Mouse (Mus musculus) induced T-regulatory cell, adult 2 months (primary cell): Measurements from ENCODE around the gene Trp73.

Experiments
- DNase-seq: peaks from one replicate; pipeline ENCODE4 v3.0.0-alpha.2; 2012; ENCODE audit warnings: low read depth

Trp73 gene

DNA sequence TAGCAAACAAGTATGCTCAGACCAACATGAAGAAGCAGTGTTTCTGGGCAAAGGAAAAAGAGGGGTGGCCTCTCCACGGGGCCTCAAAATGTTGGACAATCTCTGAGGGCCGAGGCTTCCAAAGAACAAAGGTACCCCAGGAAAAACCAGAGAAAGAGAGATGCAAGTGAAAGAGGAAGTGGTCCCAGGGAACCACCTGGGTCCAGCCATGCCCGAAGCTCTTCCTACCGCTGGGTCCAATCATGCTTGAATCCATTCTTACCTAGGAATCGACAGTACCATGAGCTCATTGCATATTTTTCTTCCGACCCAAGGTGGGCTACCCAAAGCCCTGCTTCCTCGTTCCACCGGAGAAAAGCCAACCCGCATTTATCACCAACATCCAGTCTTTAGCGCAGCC is 36.1 kb downstream of the Trp73 start:
- DNase-seq, result no peak

- DNase-seq, result no peak
Measured at GRCm38 (mm10) chr4:154103386-154103785, 36.6 kb downstream of the Trp73 start.

DNA sequence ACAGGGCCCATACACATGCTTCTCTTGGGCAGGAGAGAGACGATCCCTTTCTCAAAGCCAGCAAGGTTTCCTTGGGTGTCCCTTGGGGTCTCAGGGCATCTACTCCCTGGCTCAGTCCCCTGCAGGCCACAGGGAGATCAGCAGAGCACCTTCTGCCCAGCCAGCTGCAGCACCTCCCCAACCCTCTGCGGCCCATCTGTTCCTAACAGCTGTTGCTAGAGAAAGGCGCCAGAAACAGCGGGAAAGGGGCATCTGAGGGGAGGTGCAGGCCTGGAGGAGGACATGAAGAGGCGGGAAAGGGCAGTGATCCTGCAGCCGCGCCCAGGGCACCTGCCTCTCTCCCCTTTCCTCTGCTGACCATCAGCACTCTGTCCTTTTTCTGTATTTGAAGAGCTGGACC is 40.6 kb downstream of the Trp73 start:
- no peak for DNase-seq

DNA sequence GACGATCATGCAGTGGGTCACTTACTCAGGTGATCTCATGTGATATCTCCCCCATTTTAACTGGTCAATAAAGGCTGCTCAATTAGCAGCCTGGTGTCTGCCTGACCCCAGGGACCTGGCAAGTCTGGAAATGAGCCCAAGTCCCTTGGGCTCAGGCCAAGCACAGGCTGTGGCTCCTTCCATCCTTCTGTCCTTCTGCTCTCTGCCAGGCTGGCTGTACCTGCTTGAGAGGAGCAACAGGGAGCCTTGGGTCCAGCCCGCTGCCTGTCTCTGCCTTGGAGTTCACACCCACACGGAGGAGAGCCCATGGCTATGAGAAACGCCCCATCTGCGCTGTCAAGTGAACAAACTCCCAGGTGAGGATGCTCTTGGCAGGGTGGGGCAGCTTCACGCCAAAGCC is 43.9 kb downstream of the Trp73 start:
- DNase-seq, result no peak

- peak; percentile 55 for DNase-seq
Measured at GRCm38 (mm10) chr4:154093210-154093609, 46.8 kb downstream of the Trp73 start.

GRCm38 (mm10) chr4:154091356-154091755 is 48.7 kb downstream of the Trp73 start:
- no peak for DNase-seq

- DNase-seq, result peak; percentile 38
Measured at GRCm38 (mm10) chr4:154089205-154089604, 50.8 kb downstream of the Trp73 start.

- DNase-seq, result no peak
Measured at GRCm38 (mm10) chr4:154086436-154086835, 53.6 kb downstream of the Trp73 start.

- DNase-seq, result no peak
Measured at GRCm38 (mm10) chr4:154085856-154086255, 54.2 kb downstream of the Trp73 start.

- no peak for DNase-seq
Measured at GRCm38 (mm10) chr4:154081974-154082373, 58.0 kb downstream of the Trp73 start.

DNA sequence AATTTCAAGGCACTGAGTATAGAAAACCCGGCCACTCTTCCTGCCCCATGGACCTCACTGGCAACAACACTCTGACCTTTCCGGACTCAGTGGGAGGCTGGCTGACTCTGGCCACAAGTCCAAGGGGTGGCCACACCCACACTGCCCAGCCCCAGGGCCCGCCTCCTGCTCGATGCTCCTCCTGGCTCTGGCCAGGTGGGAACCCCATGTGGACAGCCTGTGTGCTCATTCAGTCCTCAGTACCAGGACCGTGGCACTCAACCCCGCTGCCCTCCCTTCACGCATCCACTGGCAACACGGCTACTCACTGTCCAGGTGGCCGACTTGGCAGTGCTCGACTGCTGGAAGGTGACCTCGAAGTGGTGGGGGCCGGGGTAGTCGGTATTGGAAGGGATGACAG is 59.0 kb downstream of the Trp73 start:
- no peak for DNase-seq

DNA sequence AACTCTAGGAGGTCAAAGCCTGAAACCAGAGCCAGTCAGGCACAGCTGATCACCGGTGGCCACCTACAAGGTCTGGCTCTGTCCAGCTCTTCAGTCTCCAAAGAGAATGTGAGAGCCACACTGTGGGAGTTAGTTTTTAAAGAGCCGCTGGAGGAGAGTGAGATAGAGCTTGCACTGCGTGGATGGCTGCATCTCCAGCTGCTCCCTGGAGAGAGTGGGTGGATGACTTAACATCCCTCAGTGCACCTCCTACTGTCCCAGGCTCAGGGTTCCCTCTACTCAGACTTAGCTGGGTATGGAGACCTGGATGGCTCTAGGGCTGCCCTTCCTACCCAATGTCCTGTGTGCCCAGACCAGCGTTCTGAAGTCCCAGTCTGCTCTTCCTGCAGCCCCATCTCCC is 59.8 kb downstream of the Trp73 start:
- no peak for DNase-seq

DNA sequence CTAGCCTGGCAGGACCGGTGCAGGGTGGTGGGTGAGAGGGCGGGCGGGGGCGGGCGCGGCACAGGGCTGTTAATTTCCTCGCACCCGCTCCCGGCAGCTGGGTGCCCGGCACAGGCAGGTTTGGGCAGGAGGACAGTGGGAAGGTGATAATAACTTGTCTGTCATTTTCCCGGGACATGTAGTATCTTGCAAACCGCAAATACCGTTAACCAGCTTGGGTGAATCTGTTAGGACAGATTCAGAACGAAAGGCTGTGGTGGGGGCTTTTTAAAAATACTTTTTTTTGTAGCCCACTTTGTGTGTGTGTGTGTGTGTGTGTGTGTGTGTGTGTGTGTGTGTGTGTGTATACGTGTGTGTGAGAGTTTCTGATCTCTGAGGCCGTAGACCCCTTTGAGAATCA is 68.1 kb downstream of the Trp73 start:
- no peak for DNase-seq

DNA sequence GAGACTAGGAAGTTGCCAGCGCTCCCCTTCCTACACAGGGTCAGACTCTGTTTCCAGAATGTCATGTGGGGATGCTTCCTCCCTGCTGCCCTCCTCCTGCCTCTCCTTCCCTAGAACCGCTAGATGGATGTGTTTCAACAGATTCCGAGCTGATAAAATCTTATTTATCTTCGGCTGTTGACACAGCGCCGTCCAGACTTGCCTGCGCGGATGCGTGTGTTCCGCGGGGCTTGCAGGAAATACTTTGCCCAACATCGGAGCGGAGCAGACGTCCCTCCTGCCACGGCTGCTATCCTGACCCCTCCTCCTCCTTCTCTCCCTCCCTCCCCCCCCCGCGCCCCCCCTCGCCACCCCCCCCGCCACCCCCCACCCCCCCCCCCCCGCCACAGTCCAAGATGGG is 68.5 kb downstream of the Trp73 start:
- DNase-seq, result no peak

DNA sequence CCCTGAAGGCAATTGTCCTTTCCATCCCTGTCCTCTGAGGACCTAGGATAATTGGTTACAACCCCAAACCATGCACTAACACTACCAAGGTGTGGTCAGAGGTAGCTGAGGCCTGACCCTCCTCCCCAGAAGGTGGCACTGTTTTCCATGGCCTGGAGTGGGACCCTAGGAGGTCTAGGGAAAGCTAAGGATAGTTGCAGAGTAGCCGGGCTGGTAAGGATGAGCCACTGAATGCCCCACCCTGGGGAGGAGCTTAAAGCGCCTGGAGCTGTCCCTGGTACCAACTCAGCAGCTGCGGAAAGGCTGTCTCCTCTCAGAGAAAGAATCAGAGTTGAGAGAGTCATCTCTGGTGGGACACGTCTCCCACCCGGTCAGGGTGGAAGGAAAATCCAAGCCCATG is 69.1 kb downstream of the Trp73 start:
- DNase-seq, result peak; percentile 5

GRCm38 (mm10) chr4:154064827-154065773 is 74.9 kb downstream of the Trp73 start:
- DNase-seq, result peak; percentile 56

DNA sequence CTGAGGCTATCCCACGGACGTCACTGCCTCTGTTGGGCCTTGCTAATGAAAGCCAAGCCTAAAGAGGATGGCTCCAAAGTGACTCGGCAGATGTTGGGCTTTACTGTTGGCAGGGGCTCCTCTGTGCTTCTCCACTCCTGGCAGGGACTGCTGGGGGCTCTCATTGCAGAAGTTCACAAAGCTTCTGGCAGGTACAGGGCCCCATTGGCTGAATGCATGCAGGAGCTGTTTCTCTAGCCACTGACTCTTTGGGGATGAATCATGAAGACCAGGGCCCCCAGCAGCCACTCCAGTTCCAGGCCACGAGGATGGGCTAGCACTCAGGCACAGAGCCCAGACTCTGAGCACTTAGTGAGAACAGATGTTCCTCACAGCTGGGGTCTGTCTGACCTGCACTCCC is 82.3 kb downstream of the Trp73 start:
- no peak for DNase-seq

- no peak for DNase-seq
Measured at GRCm38 (mm10) chr4:154056661-154057060, 83.3 kb downstream of the Trp73 start.

- DNase-seq, result no peak
Measured at GRCm38 (mm10) chr4:154056046-154056445, 84.0 kb downstream of the Trp73 start.

GRCm38 (mm10) chr4:154055482-154055881 is 84.5 kb downstream of the Trp73 start:
- no peak for DNase-seq

GRCm38 (mm10) chr4:154053065-154053464 is 86.9 kb downstream of the Trp73 start:
- DNase-seq, result no peak

DNA sequence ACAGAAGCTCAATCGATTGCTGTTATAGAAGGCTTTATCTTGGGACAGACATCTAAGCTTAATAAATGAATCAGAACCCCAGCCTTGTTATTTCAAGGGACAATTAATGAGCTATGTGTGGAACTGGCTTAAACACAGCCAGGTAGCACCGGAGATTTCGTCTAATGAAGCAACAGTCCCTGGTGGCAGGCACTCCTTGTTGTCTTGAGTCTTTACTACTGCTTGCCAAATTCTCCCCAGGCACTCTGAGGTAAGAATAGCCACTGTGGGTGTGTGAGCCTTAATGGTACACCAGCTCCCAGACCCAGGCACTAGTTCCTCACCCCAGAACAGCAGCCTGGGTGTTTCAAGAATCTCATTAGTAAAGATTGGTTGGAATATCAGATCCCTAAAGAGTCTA is 88.6 kb downstream of the Trp73 start:
- DNase-seq, result no peak

- no peak for DNase-seq
Measured at GRCm38 (mm10) chr4:154045837-154046236, 94.2 kb downstream of the Trp73 start.

GRCm38 (mm10) chr4:154042577-154042976 is 97.4 kb downstream of the Trp73 start, which contains the start of gene Ccdc27:
Ccdc27 (minus strand) TSS chr4:154042677.
- no peak for DNase-seq
